Mouse (Mus musculus) neural tube, embryonic 11.5 days (tissue): Measurements from ENCODE around the gene Cxcl15. TPM values are rescaled to one million over a fixed set of nuclear protein-coding genes. Genes with fewer than 3 reads are reported as not detected.

Source experiments
- ATAC-seq: fragments of 200-750 bp; cut with Nextera tagmentation; 2 replicates; pipeline ENCODE4 v1.8.0; 2017; ENCODE audit warnings: moderate number of reproducible peaks, mild to moderate bottlenecking, moderate TSS enrichment, moderate library complexity; ENCODE audit not compliant: insufficient read depth, low FRiP score, low TSS enrichment
- DNase-seq: peaks from one replicate; pipeline ENCODE4 v3.0.0-alpha.2; 2015; ENCODE audit warnings: low spot score
- H3K27ac ChIP-seq: fragments of 300-500 bp; sonication (generic); 2 replicates; pipeline ENCODE4 v1.5.1; 2014; ENCODE audit warnings: low read depth, mild to moderate bottlenecking, low read length
- H3K27me3 ChIP-seq: fragments of 300-500 bp; sonication (generic); 2 replicates; pipeline ENCODE4 v1.6.1; 2014; ENCODE audit warnings: mild to moderate bottlenecking, low read length, mixed read lengths; ENCODE audit not compliant: control insufficient read depth, insufficient read depth
- H3K36me3 ChIP-seq: fragments of 300-500 bp; sonication (generic); 2 replicates; pipeline ENCODE4 v1.6.1; 2014; ENCODE audit warnings: mild to moderate bottlenecking, low read length, moderate library complexity, mixed read lengths; ENCODE audit not compliant: control insufficient read depth, insufficient read depth
- H3K4me1 ChIP-seq: fragments of 300-500 bp; sonication (generic); 2 replicates; pipeline ENCODE4 v1.6.1; 2014; ENCODE audit warnings: low read length, mixed read lengths; ENCODE audit not compliant: control insufficient read depth, insufficient read depth
- H3K4me2 ChIP-seq: fragments of 300-500 bp; sonication (generic); 2 replicates; pipeline ENCODE4 v1.6.1; 2014; ENCODE audit warnings: low read depth, mild to moderate bottlenecking, moderate library complexity
- H3K4me3 ChIP-seq: fragments of 300-500 bp; sonication (generic); 2 replicates; pipeline ENCODE4 v1.5.1; 2014; ENCODE audit warnings: low read depth, low read length
- H3K9ac ChIP-seq: fragments of 300-500 bp; sonication (generic); 2 replicates; pipeline ENCODE4 v1.6.1; 2014; ENCODE audit warnings: mild to moderate bottlenecking, low read length
- H3K9me3 ChIP-seq: fragments of 300-500 bp; sonication (generic); 2 replicates; pipeline ENCODE4 v1.6.1; 2016; ENCODE audit warnings: low read length; ENCODE audit not compliant: control insufficient read depth
- WGBS: fragments of 180-500 bp; shearing (Covaris S2); extraction: QIAGEN DNeasy Blood & Tissue Kit; methylation state at CpG from one replicate; pipeline ENCODE4 v1.1.7; 2014; 5-methylcytosine and 5-hydroxymethylcytosine counted together
- polyA plus RNA-seq: library from polyadenylated mRNA; unstranded; fragments of >200 nt; fragmentation: Nextera tagmentation; extraction: Ambion mirVana; gene quantifications from 2 replicates; pipeline ENCODE4 v1.2.1, GENCODE M21; 2014

The Cxcl15 gene
- polyA plus RNA-seq, 1 experiment from 2014 or later, result 0.38 TPM

GRCm38 (mm10) chr5:90765821-90766606, 28.3 kb upstream of the Cxcl15 start:
- no peak for DNase-seq
- ATAC-seq, result no peak
- no peak overlapping the region for H3K4me2 ChIP-seq
- WGBS, result 75% methylated on average over 8 of the region's 8 CpGs
- H3K4me1 ChIP-seq, result no peaks in the 10 kb centered on the region
- no peaks in the 10 kb centered on the region for H3K9me3 ChIP-seq
- H3K27ac ChIP-seq, result no peak overlapping the region
- H3K36me3 ChIP-seq, result no peaks in the 10 kb centered on the region
- H3K9ac ChIP-seq, result no peak overlapping the region
- H3K27me3 ChIP-seq, result no peaks in the 10 kb centered on the region
- no peak overlapping the region for H3K4me3 ChIP-seq

DNA sequence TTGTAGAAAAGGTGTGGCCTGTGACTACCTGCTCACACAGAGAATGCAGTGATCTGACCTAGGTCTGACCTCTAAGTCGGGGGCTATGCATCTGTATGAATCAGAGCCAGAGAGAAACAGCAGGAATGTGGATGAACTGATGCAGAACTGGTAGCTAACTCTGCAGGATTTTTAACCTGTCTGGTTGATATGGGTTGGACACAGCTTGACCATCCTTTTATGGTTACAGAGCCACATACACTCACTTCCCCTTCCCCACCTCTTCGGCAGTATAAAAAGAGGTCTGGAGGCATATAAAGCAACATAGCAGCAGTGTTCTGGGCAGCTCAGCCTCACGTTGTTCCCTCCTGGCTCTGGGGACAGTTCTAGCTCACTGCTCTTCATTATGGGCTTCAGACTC, 26.1 kb upstream of the Cxcl15 start, which contains the start of gene Ppbp:
Ppbp (plus strand) TSS at position 301 of the 400 bp plus-strand sequence.
- Histone ChIP-seq H3K36me3 (no peaks in the 10 kb centered on the region), H3K9ac (no peak within 1 kb of the TSS), H3K4me1 (no peaks in the 10 kb centered on the region), H3K4me2 (no peak within 1 kb of the TSS), H3K9me3 (no peaks in the 10 kb centered on the region), H3K27ac (no peak within 1 kb of the TSS), H3K4me3 (no peak within 1 kb of the TSS), H3K27me3 (no peaks in the 10 kb centered on the region)
- DNase-seq (no peak), ATAC-seq (no peak)
- 59% methylated on average over 3 of the region's 3 CpGs for WGBS

- no peak overlapping the region for H3K4me3 ChIP-seq
- no peaks in the 10 kb centered on the region for H3K27me3 ChIP-seq
- H3K27ac ChIP-seq, result no peak overlapping the region
- H3K36me3 ChIP-seq, result no peaks in the 10 kb centered on the region
- ATAC-seq, result no peak
- WGBS, result 80% methylated on average over 3 of the region's 3 CpGs
- H3K4me1 ChIP-seq, result no peaks in the 10 kb centered on the region
- DNase-seq, result no peak
- no peaks in the 10 kb centered on the region for H3K9me3 ChIP-seq
- no peak overlapping the region for H3K4me2 ChIP-seq
- no peak overlapping the region for H3K9ac ChIP-seq
Observed at GRCm38 (mm10) chr5:90771369-90771768, 23.0 kb upstream of the Cxcl15 start.

DNA sequence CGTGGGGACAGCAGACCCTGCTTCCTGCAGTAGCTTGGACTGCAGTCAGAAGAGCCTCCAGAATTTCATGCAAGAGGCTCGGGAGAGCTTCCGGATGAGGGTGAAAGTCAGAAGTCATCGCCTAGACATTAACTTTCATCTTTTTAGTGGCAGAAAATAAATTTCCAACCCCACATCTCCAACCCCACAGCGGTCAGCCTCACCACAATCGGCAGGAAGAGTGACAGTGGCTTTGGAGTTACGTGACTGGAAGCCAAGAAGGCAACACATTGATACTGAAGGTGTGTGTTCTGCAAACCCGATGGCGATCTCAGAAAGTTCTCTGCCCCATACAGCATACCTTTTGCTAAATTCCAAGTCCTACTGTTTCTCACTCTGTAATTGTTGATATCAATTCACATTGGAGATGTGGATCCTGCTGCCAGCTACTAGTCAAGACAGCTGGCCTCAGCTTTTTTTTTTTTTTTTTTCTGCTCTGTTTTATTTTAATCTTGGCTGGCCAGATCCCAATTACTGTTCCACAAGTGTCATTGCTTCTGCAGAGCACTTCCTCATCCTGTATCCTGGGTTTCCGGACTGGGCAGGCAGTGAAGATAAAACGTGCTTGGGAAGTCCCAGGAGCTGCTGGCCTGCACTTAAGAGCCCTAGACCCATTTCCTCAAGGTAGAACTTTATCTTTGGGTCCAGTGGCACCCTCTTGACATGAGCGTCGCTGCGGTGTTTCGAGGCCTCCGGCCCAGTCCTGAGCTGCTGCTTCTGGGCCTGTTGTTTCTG, 22.3 kb upstream of the Cxcl15 start, which contains the start of gene Pf4:
Pf4 (plus strand) TSS at position 556 of the 774 bp plus-strand sequence.
- no peak for DNase-seq

DNA sequence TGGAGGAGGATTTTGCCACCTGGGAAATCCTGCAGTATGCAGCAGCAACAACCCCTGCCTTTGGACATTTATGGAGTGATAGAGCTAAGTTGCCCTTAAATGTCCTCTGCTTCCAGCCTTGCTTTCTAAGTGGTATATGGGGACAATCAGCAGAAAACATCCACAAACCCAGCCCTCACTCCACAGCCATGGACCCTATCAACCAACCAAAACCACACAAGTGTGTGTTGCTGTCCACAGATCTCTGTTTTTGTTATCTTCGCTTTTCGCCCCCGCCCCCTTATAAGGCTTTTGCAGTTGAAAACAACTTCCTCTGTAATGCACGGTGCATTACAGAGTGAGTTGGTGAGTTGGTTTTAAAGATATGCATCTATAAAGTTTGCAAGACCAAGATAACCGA, 18.8 kb upstream of the Cxcl15 start:
- no peaks in the 10 kb centered on the region for H3K27me3 ChIP-seq
- WGBS, result 91% methylated on average over 5 of the region's 5 CpGs
- no peaks in the 10 kb centered on the region for H3K36me3 ChIP-seq
- H3K4me2 ChIP-seq, result no peak overlapping the region
- no peak for DNase-seq
- H3K9me3 ChIP-seq, result no peaks in the 10 kb centered on the region
- ATAC-seq, result no peak
- H3K4me3 ChIP-seq, result no peak overlapping the region
- no peak overlapping the region for H3K9ac ChIP-seq
- H3K27ac ChIP-seq, result no peak overlapping the region
- no peaks in the 10 kb centered on the region for H3K4me1 ChIP-seq

More for the DNA sequence above, 22.3 kb upstream of the Cxcl15 start, which contains the start of gene Pf4:
- no peak for ATAC-seq
- no peaks in the 10 kb centered on the region for H3K9me3 ChIP-seq
- no peak within 1 kb of the TSS for H3K27ac ChIP-seq
- H3K36me3 ChIP-seq, result no peaks in the 10 kb centered on the region
- WGBS, result 90% methylated on average over 16 of the region's 16 CpGs
- no peaks in the 10 kb centered on the region for H3K4me1 ChIP-seq
- no peak within 1 kb of the TSS for H3K4me2 ChIP-seq
- H3K4me3 ChIP-seq, result no peak within 1 kb of the TSS
- no peak within 1 kb of the TSS for H3K9ac ChIP-seq
- no peaks in the 10 kb centered on the region for H3K27me3 ChIP-seq

DNA sequence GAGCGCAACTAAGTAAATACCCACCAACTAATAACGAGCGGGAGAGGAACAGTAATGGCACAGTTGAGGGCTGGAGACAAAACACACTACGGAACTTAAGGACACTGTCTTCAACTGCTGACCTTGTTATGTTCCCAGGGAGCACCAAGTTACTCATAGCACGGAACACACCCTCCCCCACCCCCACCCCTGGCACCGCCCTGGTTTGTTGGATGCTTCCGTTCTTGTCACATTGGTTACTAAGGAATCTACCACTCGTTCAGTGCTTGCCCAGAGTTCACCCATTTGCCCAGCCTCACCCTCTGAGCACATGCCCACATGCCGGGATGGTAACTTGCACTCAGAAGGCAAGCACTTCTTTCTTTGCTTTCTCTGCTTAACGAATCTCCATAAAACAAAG, 16.7 kb upstream of the Cxcl15 start:
- WGBS, result 80% methylated on average over 10 of the region's 10 CpGs
- no peak for ATAC-seq
- H3K27me3 ChIP-seq, result no peaks in the 10 kb centered on the region
- H3K9me3 ChIP-seq, result no peaks in the 10 kb centered on the region
- no peak overlapping the region for H3K9ac ChIP-seq
- DNase-seq, result no peak
- H3K4me3 ChIP-seq, result no peak overlapping the region
- no peaks in the 10 kb centered on the region for H3K36me3 ChIP-seq
- H3K4me1 ChIP-seq, result no peaks in the 10 kb centered on the region
- H3K27ac ChIP-seq, result no peak overlapping the region
- no peak overlapping the region for H3K4me2 ChIP-seq

DNA sequence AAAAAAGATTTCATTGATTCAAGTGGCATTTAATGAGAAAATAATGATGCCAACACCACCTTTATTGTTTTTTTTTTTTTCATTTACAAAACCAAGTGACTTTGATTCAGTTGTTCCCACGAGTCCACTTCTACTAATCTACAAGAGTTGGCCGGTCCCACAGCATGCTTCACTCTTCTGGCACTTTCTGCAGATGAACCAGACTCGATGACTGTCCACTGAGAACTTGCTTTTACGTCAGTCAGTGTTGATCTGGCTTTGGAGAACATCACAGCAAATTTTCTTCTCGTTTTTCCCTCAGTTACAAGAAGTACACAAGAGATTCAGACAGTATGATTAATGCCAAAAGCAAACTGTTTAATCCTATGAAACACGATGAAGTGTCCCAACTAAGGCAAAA, 15.5 kb upstream of the Cxcl15 start:
- ATAC-seq (no peak), DNase-seq (no peak)
- no peak overlapping the region for H3K27ac ChIP-seq
- H3K9me3 ChIP-seq, result no peaks in the 10 kb centered on the region
- H3K4me1 ChIP-seq, result no peaks in the 10 kb centered on the region
- no peak overlapping the region for H3K9ac ChIP-seq
- no peak overlapping the region for H3K4me3 ChIP-seq
- H3K36me3 ChIP-seq, result no peaks in the 10 kb centered on the region
- no peak overlapping the region for H3K4me2 ChIP-seq
- no peaks in the 10 kb centered on the region for H3K27me3 ChIP-seq
- 90% methylated on average over 6 of the region's 6 CpGs for WGBS

DNA sequence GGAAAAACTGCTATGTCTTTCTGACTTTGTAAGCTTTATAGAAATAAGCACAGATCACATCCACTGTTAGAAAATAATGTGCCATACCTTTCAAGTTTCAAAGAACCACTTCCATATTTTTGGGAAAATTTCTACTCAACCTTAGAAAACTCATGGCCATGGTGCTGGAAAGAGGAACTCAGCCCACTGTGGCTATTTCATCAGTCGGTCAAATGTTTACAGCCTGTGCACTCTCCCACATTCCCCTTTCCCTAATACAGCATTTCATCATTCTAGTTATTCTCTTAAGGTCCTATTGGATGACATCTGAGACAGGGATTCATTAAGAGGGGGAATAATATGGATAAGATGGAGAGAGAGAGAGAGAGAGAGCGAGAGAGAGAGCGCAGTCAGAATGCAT, 10.6 kb upstream of the Cxcl15 start:
- Histone ChIP-seq H3K4me1 (no peaks in the 10 kb centered on the region), H3K27me3 (no peaks in the 10 kb centered on the region), H3K9me3 (no peaks in the 10 kb centered on the region), H3K4me2 (no peak overlapping the region), H3K4me3 (no peak overlapping the region), H3K27ac (no peak overlapping the region), H3K36me3 (no peaks in the 10 kb centered on the region), H3K9ac (no peak overlapping the region)
- DNase-seq, result no peak
- ATAC-seq, result no peak
- WGBS, result 93% methylated on average over 3 of the region's 3 CpGs
